Mouse (Mus musculus) c-Kit-negative CD71-positive TER-119-positive erythroid progenitor cells, embryonic 14.5 days (primary cell): ENCODE data around the gene Tgif2lx2.
"Not testable (repeated sequence)": the region's sequence is repeated elsewhere in the genome, so short reads cannot be mapped to it uniquely, and the experiment has no call there.

Experiments used
- DNase-seq: peaks from one replicate; pipeline ENCODE4 v3.0.0-alpha.2; 2013; ENCODE audit warnings: low read depth, low spot score

The Tgif2lx2 gene

DNA sequence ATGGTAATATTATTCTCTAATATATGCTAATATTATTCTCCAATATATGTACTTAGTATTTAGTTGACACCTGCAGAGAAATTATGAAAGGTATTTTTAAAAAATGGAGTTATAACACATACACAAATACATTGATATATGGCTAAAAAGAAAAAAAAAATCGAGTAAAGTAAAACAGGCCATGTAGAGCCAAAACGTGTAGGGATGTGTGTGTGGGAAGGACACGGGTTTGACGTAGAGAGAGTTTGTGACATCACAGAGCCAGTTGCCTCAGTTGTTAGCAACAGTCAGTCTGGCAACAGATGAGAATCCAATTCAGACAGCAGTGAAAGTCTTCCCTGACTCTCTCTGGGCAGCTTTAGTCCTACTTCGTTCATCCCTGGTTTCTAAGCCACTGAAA, at the start of gene Tgif2lx2:
Tgif2lx2 (plus strand) TSS at position 301 of the 400 bp plus-strand sequence.
- not testable (repeated sequence) for DNase-seq
